Mouse (Mus musculus) midbrain, embryonic 11.5 days (tissue): ENCODE measurements at regions not wholly inside any gene's neighbourhood (a gene's known extent, or its start where the extent isn't known, plus 50 kb on each side); places are given as distances from the start of the nearest gene placed in this dataset.

Experiments
- ATAC-seq: fragments of 200-750 bp; cut with Nextera tagmentation; 2 replicates; pipeline ENCODE4 v1.8.0; 2017; ENCODE audit warnings: moderate TSS enrichment, moderate library complexity; ENCODE audit not compliant: low FRiP score
- DNase-seq: peaks from one replicate; pipeline ENCODE4 v3.0.0; 2015; ENCODE audit warnings: low spot score; ENCODE audit errors: missing footprints
- H3K27ac ChIP-seq: fragments of 300-500 bp; sonication (generic); 2 replicates; pipeline ENCODE4 v1.5.1; 2014; ENCODE audit warnings: low read depth, low read length
- H3K27me3 ChIP-seq: fragments of 300-500 bp; sonication (generic); 2 replicates; pipeline ENCODE4 v1.6.1; 2014; ENCODE audit warnings: mild to moderate bottlenecking, low read length, moderate library complexity, mixed read lengths; ENCODE audit not compliant: control insufficient read depth, insufficient read depth
- H3K36me3 ChIP-seq: fragments of 300-500 bp; sonication (generic); 2 replicates; pipeline ENCODE4 v1.6.1; 2014; ENCODE audit warnings: mild to moderate bottlenecking, low read length, moderate library complexity, mixed read lengths; ENCODE audit not compliant: control insufficient read depth, insufficient read depth
- H3K4me1 ChIP-seq: fragments of 300-500 bp; sonication (generic); 2 replicates; pipeline ENCODE4 v1.6.1; 2014; ENCODE audit warnings: low read length; ENCODE audit not compliant: control insufficient read depth, insufficient read depth
- H3K4me2 ChIP-seq: fragments of 300-500 bp; sonication (generic); 2 replicates; pipeline ENCODE4 v1.6.1; 2014; ENCODE audit warnings: mild to moderate bottlenecking, moderate library complexity
- H3K4me3 ChIP-seq: fragments of 300-500 bp; sonication (generic); 2 replicates; pipeline ENCODE4 v1.5.1; 2014; ENCODE audit warnings: low read depth, low read length
- H3K9ac ChIP-seq: fragments of 300-500 bp; sonication (generic); 2 replicates; pipeline ENCODE4 v1.6.1; 2014; ENCODE audit warnings: low read length
- H3K9me3 ChIP-seq: fragments of 300-500 bp; sonication (generic); 2 replicates; pipeline ENCODE4 v1.6.1; 2016; ENCODE audit warnings: low read length; ENCODE audit not compliant: control insufficient read depth
- WGBS: fragments of 180-500 bp; shearing (Covaris S2); extraction: QIAGEN DNeasy Blood & Tissue Kit; methylation state at CpG from one replicate; pipeline ENCODE4 v1.1.7; 2014; 5-methylcytosine and 5-hydroxymethylcytosine counted together

DNA sequence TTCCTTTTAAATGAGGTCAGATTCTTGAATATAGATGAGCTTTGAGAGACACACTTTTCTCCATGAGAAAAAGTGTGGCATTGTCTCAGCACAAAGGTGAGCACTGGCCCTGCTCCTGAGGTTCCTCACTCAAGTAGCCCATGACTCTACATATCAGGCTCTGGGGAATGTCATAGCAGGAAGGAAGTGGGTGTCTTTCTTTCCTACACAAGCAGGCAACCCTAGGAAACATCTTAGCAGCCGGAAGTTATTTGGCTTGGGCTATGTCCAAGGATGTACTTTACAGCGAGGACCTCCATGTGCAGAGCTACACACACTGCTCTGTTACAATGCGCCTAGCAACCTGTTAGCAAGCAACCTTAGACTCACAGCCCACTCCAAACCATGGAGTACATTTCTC, 356.9 kb downstream of the Med10 start:
- Histone ChIP-seq H3K4me1 (no peaks in the 10 kb centered on the region), H3K4me2 (no peak overlapping the region), H3K9me3 (no peaks in the 10 kb centered on the region), H3K36me3 (no peaks in the 10 kb centered on the region), H3K27me3 (no peaks in the 10 kb centered on the region), H3K4me3 (no peak overlapping the region), H3K27ac (no peak overlapping the region), H3K9ac (no peak overlapping the region)
- 85% methylated on average over 3 of the region's 3 CpGs for WGBS
- ATAC-seq: no peak
- DNase-seq: no peak

DNA sequence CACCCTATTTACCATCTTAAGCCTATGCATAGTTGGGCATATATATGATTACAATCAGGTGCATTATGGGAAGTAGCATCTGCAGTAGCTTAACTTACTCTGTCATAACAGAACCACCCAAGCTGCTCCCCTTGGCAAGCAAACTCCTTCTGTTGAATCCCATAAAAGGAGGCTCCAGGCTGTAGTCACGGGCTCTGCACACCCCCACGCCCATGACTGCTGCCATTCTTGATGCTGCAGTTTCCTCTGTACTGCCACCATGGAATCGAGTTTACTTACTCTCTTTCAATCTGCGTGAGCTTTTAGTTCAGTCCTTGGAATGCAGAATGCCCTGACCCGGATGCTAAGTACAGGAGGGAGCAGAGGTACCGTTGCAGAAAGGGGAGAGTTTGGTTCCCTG, 357.4 kb downstream of the Med10 start:
- Histone ChIP-seq H3K27me3 (no peaks in the 10 kb centered on the region), H3K9ac (no peak overlapping the region), H3K4me2 (no peak overlapping the region), H3K9me3 (no peaks in the 10 kb centered on the region), H3K4me1 (no peaks in the 10 kb centered on the region), H3K27ac (no peak overlapping the region), H3K36me3 (no peaks in the 10 kb centered on the region), H3K4me3 (no peak overlapping the region)
- ATAC-seq (no peak), DNase-seq (no peak)
- WGBS: 73% methylated on average over 6 of the region's 6 CpGs

DNA sequence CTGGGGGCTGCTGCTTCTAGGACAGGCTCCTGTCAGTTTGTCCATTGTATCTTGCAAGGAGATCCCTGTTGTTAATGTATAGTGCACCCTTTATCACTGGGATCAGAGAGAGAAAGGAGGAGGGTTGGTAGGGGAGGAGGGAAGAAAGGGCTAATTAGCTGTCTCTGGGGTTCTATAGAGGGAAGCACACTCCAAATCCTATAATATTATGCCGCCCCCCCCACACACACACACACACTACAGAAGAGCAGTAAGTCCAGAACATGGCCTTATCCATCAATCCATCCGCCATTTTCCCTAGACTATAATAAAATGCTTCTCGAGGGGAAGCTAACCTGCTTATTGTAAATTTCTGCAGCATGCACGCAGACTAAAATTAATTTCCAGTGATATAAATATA, 359.9 kb downstream of the Med10 start:
- H3K36me3 ChIP-seq: no peaks in the 10 kb centered on the region
- H3K9ac ChIP-seq: no peak overlapping the region
- DNase-seq (no peak), ATAC-seq (no peak)
- 93% methylated on average over 4 of the region's 4 CpGs for WGBS
- H3K4me1 ChIP-seq: no peaks in the 10 kb centered on the region
- no peak overlapping the region for H3K27ac ChIP-seq
- no peaks in the 10 kb centered on the region for H3K27me3 ChIP-seq
- H3K4me2 ChIP-seq: no peak overlapping the region
- no peaks in the 10 kb centered on the region for H3K9me3 ChIP-seq
- no peak overlapping the region for H3K4me3 ChIP-seq

DNA sequence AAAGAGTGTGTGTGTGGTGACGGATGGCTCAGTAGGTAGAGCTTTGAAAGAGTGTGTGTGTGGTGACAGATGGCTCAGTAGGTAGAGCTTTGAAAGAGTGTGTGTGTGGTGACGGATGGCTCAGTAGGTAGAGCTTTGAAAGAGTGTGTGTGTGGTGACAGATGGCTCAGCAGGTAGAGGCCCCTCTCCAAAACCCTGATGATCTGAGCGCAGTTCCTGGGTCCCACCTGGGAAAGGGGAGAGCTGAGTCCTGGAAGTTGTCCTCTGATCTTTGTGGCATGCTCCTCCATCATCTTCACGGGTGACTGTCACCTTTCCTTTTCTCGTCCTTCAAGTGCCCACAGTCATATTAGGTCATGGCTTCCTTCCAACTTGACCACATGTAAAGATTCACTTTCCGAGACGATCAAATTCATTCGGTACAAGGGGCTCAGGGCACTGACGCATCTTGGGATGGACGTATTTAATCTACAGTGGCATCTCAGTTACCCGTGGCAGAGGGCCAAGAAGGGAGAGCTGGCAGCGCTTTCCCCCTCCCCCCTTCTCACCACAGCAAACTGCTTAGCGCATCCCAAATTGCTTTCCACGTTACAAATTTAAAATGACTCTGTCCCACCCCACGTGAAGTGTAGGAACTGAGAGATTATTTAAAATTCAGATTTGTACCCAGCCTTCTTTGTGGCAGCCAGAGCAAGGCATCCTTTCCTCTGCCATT, 363.5 kb downstream of the Med10 start:
- Histone ChIP-seq H3K9me3 (no peaks in the 10 kb centered on the region), H3K9ac (no peak overlapping the region), H3K36me3 (no peaks in the 10 kb centered on the region), H3K27me3 (no peaks in the 10 kb centered on the region), H3K4me1 (no peaks in the 10 kb centered on the region), H3K27ac (no peak overlapping the region), H3K4me3 (no peak overlapping the region), H3K4me2 (no peak overlapping the region)
- WGBS: 88% methylated on average over 15 of the region's 15 CpGs
- ATAC-seq (no peak), DNase-seq (no peak)

DNA sequence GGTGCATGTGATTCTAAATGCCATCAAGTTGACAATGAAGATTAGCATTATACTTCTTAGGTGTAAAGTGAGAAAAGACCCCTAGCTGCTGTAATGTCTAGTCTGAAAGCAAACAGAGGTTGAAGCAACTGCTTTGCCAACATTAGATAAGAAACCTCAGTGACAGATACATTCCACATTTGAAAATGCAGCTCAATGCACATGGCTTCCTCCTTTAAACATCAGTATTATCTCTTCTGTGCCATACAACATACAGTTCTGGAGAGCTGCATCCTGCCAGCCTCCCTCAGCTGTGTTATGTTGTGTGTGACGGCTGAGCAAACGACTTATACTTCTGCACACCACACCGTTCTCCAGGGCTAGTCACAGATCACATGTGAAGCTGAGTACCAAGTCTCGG, 365.6 kb downstream of the Med10 start:
- Histone ChIP-seq H3K9ac (no peak overlapping the region), H3K4me1 (no peaks in the 10 kb centered on the region), H3K4me3 (no peak overlapping the region), H3K36me3 (no peaks in the 10 kb centered on the region), H3K27me3 (no peaks in the 10 kb centered on the region), H3K9me3 (no peaks in the 10 kb centered on the region), H3K27ac (no peak overlapping the region), H3K4me2 (no peak overlapping the region)
- no peak for ATAC-seq
- 90% methylated on average over 4 of the region's 4 CpGs for WGBS
- DNase-seq: no peak

DNA sequence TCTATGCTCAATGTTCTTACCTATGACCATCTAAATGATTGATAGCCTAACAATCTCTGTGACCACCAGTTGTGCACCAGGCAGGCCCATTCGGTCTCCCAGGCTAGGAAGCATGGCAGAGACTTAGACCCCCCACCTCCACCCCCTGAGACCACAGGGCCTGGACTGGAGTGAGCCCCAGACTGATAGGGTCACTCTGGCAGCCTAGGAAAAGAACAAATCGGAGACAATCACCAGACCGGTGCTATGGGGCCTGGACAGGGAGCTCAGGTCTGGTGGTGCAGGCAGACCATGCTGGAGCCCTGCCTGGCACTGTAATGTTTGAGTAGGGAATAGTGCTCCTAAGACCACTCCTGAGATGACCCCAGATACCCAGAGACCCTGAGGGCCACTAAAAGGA, 366.7 kb downstream of the Med10 start:
- Histone ChIP-seq H3K9me3 (no peaks in the 10 kb centered on the region), H3K9ac (no peak overlapping the region), H3K27ac (no peak overlapping the region), H3K4me3 (no peak overlapping the region), H3K27me3 (no peaks in the 10 kb centered on the region), H3K36me3 (no peaks in the 10 kb centered on the region), H3K4me1 (no peaks in the 10 kb centered on the region), H3K4me2 (no peak overlapping the region)
- DNase-seq (no peak), ATAC-seq (no peak)
- WGBS: 82% methylated on average over 3 of the region's 3 CpGs

DNA sequence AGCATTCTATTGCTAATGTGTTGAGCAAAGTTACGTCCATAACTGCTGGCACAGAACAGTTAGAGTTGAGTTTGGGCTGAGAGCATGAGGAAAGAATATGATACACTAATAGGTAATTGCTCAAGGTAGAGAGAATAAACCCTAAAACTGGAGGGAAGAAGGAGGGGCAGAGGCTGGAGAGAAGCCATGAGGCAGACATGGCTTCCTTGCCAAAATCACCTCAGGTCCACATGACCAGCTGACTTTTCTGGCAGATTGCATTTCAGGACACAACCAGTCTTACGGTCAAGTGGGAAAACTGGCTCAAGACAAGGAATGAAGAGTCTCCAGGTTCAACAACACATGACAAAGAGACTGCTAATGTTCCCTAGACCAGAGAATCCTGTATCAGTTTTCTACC, 374.9 kb downstream of the Med10 start:
- Histone ChIP-seq H3K27ac (no peak overlapping the region), H3K9ac (no peak overlapping the region), H3K9me3 (no peaks in the 10 kb centered on the region), H3K4me3 (no peak overlapping the region), H3K27me3 (no peaks in the 10 kb centered on the region), H3K4me1 (no peaks in the 10 kb centered on the region), H3K36me3 (no peaks in the 10 kb centered on the region), H3K4me2 (no peak overlapping the region)
- no peak for ATAC-seq
- DNase-seq: no peak
- WGBS: 94% methylated on average over 2 of the region's 2 CpGs

DNA sequence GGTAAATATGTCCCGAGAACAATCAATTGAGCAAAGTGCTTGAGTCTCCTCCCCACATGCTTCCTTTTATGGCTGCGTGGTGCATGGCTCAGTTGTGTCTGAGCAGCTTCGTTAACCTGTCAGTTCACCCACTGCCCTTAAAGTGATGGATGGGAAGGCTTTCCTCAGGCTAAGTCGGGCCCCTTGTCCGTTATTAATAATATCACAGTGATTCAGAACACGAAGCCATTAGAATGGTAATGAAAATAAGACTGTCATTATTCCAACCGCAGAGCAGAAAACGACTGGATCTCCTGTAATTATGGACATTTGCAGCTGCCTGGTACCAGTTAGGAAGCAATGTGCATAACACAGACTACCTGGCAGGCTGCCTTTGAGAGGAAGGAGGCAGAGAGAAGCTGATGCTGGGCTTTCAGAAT, 375.9 kb downstream of the Med10 start:
- Histone ChIP-seq H3K4me3 (no peak overlapping the region), H3K36me3 (no peaks in the 10 kb centered on the region), H3K27me3 (no peaks in the 10 kb centered on the region), H3K4me1 (no peaks in the 10 kb centered on the region), H3K9me3 (no peaks in the 10 kb centered on the region), H3K27ac (no peak overlapping the region), H3K4me2 (no peak overlapping the region), H3K9ac (no peak overlapping the region)
- WGBS: 72% methylated on average over 8 of the region's 8 CpGs
- ATAC-seq (no peak), DNase-seq (no peak)

DNA sequence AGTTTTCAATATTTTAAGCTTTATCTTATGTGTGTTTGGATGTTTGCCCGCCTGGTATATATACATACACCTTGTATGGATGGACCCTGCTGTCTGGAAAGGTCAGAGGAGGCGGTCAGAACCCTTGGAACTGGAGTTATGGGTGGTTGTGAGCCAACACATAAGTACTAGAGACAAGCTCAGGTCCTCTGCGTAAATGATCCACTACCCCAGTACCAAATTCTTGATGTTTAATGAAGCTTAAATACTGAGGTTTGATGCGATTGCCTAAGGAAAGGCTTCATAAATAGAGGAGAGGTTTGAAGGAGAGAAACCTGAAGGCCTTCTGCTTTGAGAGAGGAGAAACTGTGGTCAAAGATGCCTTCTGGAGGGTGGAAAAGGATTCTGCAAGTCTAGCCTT, 388.8 kb downstream of the Med10 start:
- WGBS: 82% methylated on average over 4 of the region's 4 CpGs
- H3K9ac ChIP-seq: no peak overlapping the region
- DNase-seq (no peak), ATAC-seq (no peak)
- H3K9me3 ChIP-seq: no peaks in the 10 kb centered on the region
- no peaks in the 10 kb centered on the region for H3K4me1 ChIP-seq
- no peak overlapping the region for H3K27ac ChIP-seq
- H3K27me3 ChIP-seq: no peaks in the 10 kb centered on the region
- no peak overlapping the region for H3K4me2 ChIP-seq
- no peaks in the 10 kb centered on the region for H3K36me3 ChIP-seq
- H3K4me3 ChIP-seq: no peak overlapping the region
